Mouse (Mus musculus): ENCODE measurements around the gene Cacnb4.

DNA sequence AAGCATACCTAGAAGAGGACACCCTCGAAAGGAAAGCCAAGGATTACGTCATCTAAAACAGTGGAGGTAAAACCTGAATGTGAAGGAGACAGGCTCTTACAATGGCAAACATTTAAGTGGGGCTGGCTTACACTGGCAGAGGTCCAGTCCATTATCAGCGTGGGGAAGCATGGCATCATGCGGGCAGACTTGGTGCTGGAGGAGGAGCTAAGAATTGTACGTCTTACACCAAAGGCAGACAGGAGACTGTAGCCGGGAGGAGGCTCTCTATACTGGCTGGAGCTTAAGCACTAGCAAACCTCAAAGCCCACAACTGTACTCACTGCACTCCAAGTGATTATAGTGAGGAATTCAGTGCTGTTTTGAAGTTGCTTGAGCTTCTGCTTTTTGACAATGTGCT lies 73.2 kb downstream of the Cacnb4 start:
- TF ChIP-seq POLR2A (IDR thresholded peaks at IDR 0.05; ENCODE audit: borderline replicate concordance, low read depth, low read length) = no peak
- no peak for TF ChIP-seq CTCF (IDR thresholded peaks at IDR 0.05; ENCODE audit: low read depth, low read length)

Measured in bone marrow macrophage, adult 2 months (primary cell).